Mouse (Mus musculus) A20 (cell line): ENCODE measurements around the gene Mis12.

Source experiments
- DNase-seq: peaks from one replicate; pipeline ENCODE4 v3.0.0-alpha.2; 2011; ENCODE audit warnings: low read depth, low spot score

The Mis12 gene

DNA sequence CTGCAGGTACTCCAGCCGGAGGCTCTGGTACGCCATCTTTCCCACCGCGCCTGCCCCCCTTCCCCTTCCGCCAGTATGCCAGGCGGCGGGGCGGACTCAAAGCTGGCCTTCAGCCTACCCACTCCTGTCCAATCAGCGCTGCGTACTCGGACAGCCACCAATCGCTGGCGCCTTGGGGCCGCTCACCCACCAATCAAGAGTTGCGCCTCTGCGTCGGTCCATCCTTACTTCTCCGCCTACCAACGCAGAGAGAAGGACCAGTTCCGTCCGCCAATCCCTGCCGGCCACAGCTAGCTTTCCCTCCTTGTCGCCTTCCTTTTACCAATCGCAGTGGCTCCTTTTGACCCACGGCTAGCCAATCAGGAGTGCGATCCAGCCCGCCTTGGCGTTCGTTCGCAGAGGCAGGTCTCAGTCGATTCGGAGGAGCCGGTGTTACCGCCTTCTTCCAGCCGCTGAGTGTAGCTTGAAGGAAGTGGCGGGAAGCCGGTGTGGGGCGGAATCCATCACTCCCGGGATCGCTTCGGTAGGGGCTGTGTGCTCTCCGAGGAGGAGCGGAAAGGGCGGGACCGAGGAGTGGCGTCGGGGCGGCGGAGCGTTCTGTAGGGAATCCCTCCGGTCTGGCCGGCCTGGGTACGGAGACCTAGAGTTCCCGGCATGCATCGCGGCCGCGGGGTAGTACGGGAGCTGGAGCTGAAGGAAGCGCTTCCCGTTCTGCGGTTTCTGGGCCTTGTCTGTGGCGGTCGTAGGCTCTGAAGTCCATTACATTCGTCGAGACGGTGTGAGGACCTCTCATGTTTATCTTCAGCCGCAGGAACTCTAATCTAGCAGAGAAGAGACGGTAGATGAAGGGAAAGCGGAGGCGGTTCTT lies at the start of gene Mis12, which contains the start of gene Derl2:
Gene Mis12 (plus strand): TSS at position 411 of the 868 bp plus-strand sequence.
Gene Derl2 (minus strand): TSS at position 641 of the 868 bp plus-strand sequence.
- peak; percentile 99 for DNase-seq

DNA sequence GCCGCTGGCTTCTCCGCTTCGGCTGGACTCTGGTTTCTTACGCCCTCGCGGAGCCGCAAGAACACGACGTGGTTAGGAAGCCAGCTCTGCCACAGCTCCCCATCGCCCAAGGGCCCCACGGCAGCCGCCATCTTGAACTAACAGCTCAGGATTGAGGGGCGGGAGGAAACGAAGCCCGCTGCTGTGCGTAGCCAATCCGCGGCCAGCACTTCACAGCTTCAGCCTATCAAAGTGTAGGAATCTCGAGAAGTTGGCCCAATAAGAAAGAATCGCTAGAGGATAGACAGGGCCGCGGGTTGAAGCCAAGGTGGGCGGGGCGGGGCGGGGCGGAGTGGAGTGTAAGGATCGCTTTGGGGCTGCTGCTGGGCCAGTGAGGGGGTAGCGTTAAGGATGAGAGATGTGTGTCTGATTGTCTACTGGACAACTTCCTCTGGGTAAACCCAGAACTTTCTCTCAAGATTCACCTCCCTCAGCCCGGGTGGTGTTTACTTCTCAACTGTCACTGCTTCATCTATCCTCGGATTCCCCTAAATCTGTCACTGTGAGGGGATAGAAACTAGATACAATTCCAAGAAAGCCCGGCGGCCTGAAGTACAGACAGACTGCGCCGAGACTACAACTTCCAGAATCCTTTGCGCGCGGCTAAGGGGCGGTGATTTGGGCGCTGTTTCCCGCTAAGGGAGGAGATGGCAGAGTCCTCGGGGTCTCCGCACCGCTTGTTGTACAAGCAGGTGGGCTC lies 49.4 kb upstream of the Mis12 start, which contains the start of the genes Nup88 and Rpain:
Gene Nup88 (minus strand): TSS at position 153 of the 739 bp plus-strand sequence.
Gene Rpain (plus strand): TSS at position 393 of the 739 bp plus-strand sequence.
- peak; percentile 95 for DNase-seq

DNA sequence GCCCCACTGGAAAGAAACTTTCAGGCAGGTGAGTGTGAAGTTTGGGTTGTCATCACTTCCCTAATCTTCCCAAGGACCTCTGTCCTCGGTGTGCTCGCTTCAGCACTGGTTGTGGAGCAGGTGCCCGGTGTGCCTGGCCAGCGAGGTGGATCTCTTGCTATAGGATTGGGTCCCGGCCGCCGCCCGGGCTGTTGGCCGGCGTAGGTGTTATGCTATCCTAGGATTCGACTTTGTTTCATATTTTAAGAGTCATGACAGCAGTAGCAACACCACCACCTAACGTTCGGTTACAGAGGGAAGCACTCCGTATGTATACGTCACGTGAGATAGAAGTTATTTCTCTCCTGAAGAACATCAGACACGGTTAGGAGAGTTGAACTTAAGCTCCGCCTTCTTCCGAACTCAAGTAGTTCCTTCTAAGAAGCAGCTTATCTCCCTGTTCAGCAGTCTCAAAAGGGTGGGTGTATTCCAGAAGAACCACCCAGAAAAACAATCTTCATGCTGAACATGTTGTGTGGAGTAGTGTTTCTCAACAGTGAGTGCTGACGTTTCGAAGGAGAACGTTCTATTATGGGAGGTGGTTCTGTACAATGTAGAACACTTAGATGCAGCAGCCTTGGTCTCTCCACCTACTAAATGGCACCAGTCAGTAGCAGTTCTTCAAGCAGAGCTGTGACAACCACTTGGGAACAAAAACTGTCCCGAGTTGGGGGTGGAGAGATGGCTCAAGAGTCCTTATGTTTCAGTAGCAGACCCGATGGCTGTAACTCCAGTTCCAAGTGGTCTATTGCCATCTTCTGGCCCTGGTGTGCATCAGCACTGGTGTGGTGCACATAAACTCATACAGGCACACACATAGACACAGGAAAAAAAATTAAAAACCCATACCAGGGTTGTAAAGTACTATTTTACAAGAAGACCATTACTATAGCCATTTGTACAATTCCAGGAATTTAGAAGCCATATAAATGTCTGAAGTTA lies 48.6 kb upstream of the Mis12 start:
- DNase-seq, result peak; percentile 27

DNA sequence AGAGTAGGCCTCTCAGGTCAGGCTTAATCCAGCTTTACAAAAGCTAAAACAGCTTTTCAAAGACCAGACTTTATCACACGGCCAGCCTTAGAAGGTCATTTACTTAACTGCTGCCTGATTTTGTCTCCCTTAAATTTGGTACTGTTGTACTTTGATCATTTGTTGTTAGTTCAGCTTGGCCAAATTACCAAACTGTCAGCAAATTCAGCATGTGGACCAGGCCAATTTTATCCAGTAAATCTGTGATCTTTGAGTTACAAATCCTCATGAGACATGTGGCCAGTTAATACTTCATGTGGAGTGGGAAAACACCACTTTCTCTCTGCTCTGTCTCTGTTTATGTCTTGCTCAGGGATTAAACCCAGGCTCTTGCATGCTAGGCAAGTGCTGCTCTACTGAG lies 46.8 kb upstream of the Mis12 start:
- DNase-seq, result no peak

DNA sequence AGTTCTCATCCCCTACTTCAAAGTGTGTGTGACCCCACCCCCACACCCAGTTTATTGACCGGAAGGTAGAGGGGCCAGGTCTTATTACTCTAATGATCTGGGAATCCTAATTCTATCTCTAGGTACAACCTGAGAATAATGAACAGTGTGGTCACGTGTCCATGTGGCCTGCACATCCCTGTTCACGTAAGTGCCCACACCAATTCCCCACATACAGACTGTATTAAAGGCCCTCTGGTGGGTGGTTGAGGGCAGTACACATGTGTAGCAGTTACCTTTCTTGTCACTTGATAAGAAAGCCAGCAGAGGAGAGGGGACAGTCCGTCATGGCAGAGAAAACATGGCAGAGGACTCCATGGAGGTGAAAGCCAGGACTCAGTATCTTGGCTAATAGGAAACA lies 45.5 kb upstream of the Mis12 start:
- peak; percentile 43 for DNase-seq

DNA sequence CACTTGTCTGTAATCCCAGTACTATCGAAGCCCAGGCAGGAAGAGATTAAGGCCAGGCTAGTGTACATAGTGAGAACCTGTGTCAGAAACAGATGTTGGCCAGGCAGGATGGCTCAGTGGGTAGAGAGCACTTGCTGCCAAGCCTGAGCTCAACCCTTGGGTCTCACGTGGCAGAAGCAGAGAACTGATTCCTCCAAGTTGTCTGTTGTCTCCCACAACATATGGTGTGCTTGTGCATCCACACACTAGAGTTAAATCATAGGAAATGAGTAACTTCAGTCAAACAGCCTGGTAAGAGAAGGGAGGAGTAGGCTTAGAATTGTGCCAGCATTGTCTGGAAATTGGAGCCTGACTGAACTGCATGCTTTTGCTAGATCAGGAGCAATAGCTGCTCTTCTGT lies 44.2 kb upstream of the Mis12 start:
- no peak for DNase-seq

DNA sequence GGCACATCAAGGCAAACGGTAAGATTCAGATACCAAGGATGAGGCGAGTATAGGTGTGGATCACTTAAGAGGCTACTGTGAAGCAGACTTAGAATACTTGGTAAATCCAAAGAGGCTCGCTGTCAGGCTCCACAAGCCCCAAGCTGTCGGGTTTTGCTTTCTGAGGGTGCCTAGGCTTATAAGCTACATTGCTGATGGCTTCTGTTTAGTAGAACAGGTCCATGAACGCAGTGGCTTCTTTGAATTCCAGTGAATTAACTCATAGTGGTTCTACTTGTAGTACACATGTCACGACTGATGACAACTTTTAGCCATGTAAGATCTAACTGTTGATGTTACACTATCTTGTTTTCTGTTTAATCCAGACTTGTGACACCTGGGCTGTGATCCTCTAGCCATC lies 42.1 kb upstream of the Mis12 start:
- no peak for DNase-seq

DNA sequence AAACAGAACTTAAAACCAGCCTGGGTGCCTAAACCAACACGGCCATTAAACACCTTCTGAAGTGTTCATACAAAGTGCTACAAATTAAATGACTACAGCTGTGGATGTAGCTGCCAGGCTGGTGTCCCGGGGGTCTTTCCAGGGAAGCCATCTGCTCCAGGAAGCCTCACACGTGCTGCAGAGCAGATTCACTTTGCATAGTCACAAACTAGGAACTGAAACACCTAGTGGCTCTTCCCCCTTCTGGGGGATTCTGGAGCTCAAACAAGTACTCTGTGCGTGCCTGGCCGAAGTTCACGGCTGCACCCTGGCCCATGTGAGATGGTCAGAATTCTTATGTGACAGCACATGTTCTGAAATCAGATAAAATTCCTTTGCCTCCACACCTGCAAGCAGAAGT lies 39.2 kb upstream of the Mis12 start:
- peak; percentile 86 for DNase-seq

DNA sequence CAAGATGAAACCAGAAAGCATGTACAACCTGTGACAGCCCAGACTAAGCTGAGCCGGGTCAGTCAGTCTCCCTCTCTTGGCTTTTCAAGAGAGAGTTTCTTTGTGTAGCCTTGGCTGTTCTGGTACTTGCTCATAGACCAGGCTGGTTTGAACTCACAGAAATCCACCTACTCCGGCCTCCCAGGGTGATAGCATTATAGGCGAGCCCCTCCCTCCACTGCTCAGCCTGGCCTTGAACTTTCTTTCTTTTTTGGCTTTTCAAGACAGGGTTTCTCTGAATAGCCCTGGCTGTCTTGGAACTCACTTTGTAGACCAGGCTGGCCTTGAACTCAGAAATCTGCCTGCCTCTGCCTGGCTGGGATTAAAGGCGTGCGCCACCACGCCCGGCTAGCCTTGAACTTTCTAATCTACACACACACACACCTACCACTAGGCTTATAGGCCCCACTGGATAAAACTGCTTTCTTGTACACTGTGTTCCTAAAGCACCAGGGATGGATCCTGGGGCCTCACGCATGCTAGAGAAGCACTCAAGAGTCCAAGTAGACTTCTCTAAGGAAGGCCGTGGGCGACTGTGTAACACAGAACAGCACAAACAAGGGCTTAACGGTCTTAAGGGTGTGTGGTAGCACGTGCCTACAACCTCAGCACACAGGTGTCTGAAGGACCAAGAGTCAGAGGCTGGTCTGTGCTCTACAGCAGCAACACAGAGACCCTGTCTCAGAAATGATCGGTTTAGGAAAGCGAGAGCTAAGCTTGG lies 38.5 kb upstream of the Mis12 start:
- peak; percentile 56 for DNase-seq

DNA sequence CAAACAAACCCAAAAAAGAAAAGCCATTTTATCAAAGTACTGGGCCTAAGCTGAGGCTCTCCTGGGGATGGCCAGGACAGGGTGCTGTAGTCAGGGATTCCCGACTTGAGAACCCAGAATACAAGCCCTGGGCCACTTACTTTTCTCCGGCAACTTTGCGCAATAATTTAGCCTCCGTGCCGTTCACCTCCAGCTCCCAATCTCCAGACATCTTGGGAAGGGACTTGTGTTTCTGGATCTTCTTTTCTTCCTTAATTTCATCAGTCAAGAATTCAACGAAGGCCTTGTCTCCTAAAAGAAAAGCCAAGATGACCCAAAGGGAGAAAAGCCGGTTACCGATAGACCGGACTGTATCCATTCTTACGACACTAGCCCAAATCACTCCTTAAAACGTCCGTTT lies 37.4 kb upstream of the Mis12 start:
- peak; percentile 40 for DNase-seq

DNA sequence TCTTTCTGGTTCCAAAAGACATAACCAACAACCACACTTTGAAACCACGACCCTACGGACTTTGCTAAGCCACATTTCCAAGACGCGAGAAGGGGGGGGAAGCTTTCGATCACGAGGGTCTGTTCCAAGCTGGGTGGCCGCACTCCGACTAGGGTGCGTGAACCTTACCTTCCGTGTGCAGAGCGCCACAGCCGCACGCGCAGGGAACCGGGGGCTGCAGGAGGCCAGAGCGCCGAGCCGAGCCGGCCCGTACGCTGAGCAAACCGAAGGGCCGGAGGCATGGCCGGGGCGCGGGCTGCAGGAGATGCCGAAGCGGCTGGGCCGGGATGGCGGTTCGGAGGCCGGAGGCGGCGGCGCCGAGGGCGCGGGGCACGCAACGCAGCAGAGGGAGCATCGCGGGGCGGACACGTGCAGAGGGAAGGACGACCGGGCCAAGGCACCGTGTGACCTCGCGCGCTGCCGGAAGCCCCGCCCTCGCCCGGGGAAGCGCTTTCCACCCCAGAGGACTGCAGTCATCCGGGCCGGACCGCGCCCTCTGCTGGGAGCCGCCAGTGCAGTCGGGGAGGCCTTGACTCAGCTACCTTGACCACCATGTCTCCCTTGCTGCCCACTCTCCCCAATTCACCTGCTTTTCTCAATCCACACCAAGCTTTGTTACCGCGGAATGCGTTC lies 36.7 kb upstream of the Mis12 start, which contains the start of gene C1qbp:
Gene C1qbp (minus strand): TSS at position 470 of the 672 bp plus-strand sequence.
- peak; percentile 93 for DNase-seq

DNA sequence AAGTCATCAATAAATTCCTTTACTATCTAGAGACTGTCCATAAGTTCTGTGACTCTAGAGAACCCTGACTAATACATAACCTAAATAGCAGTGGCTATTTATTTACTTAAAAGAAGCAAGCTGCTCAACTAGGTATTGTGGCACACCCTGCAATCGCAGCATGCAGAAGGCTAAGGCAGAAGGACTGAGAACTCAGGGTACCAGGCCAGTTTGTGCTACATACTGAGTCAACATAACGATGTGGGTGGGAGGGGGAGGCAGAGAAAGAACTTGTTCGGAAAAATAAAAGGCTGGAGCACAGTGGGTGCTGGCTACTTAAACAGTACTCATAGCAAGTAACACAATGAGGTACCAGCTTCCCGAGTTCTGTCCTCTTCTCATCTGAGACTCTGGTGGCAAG lies 18.2 kb upstream of the Mis12 start:
- DNase-seq, result no peak

DNA sequence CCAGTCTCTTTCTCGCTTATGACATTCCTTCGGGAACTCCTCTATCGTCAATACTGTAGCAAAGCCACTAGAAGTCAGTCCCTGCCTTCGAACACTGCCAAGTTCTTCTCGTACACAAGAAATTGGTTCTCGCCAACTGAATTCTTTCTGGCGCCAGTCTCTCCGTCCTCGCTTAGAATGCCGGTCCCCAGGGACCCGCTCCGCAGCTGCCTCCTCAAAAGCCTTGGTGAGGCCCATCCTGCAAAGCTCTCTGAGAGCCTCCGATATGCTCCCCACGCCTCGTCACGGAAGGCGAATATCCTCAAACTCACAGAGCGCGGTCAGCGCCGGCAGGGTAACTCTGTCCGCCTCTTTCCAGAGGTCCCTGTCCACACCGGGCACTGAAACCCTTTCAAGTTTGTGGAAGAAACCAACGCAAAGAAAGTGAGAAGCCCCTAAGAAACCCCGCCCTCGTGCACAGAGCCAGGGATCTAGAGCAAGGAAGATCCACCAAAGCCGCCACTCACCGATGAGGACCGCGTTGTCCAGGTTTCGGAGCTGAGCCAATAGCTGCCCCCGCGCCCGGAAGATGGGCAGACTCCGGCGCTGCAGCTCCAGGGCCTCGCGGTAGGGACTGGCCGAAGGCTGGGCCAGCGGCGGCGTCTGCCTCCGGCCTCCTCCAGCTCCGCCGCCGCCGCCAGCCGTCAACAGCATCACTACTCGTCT lies 15.6 kb upstream of the Mis12 start:
- peak; percentile 72 for DNase-seq

DNA sequence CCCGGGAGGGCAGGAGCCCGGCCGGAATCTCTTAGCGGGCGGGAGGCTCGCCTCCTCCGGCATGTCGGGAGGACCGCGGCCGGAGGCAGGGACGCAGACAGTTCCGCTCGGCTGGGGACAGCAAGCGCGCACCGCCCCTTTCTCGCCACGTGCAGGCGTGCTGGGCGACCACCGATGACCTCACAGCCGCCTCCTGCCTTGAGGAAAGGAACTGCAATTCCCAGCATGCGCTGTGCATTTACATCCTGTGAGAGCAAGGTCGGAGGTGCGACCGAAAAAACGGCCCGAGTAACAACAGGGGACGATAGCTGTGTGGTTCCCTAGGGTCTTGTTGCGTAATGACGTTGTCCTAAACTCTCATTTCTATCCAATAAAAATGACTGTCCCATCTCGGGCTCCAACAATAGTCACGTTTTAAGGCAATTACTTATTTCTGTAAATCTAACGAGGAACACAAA lies 15.1 kb upstream of the Mis12 start, which contains the start of gene Dhx33:
Gene Dhx33 (minus strand): TSS at position 122 of the 458 bp plus-strand sequence.
- DNase-seq, result peak; percentile 99

DNA sequence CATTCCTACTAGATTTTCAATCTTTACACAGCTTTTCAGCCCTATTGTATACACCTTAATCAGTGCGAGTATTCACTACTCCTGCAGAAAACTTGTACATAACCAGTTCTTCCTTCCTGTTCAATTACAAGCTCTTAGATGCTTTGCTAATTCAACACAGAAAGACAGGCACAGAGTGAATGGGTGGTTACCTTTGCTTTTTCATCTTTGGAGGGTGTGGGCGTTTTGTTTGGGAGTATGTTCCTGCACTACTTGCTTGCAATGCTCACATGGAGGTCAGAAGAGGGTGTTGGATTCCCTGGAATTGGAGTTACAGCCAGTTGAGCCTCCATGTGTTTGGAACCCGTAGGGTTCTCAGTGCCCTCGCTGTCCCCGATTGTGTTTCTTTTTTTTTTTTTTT lies 14.4 kb upstream of the Mis12 start:
- DNase-seq, result peak; percentile 63

DNA sequence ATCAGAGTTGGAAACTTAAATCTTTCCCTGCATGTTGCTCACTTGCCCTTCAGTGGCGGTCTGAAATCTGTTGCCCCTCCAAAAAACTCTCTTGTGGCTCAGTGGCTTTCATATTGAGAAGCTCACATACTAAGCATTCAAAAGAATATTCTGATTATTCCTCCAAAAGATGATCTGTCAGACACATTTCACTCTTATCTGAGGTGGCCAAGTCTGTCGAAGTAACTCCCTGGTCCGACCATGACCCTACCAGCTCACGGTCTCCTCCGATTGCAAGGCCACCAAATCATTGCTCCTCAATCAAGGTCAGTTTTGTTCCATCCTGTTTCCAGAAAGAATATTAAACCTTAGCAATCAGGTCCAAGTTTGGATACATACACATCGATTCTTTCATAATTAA lies 12.4 kb upstream of the Mis12 start:
- no peak for DNase-seq

DNA sequence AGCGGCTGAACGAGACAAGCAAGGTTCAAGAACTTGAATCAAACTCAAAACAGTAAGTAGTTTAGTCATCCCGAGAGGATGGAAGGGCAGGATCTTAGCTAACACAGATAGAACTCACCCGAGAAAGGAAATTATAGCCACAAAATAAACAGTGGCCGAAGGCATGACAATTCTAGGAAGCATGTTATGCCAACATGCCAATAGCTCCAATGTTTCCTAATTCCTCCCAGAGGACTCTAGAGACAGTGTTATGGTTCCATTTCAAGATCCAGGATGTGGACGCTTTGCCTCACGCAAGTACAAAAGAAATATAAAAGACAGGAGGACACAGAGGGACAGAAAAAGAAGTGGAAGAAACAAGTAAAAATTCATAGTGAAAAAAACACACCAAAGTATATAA lies 11.6 kb upstream of the Mis12 start:
- DNase-seq, result no peak

DNA sequence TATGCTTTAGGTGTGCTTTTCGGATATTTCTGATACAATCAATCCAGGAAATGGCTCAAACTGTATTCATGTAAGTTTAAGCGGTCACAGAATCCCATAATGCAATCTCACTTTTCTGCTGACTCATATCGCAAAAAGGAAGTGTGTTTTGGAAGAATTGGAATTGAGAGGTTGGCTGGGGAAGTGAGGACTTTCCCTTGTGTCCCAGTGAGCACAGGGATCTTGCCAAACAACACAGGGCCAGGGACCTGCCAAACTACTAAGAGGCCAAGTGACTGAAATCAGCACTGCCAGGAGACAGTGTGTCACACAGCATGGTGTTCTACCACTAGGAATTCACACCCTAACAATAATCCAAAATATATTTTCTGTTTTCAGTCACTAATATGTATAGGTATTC lies 11.1 kb upstream of the Mis12 start:
- no peak for DNase-seq

DNA sequence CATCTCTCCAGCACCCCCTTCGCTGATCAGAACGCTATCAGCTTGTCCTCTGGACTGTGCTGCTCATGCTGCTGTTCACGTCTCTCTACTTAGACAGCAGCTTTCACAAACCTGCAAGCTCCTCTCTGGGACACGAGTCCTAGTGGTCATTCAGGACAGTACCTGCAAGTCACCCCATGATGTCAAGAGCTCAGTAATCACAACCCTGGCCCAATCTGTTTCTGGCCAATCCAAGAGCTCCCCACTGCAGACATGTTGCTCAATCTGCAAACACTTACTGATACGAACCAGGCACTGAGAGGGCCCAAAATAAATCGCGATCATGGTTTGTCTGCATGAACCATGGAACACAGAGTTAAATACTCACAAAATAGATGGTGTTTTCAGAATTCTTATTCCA lies 6.7 kb upstream of the Mis12 start:
- DNase-seq, result no peak
